Mouse (Mus musculus) megakaryocyte, embryonic 14.5 days (primary cell): ENCODE measurements around the gene G3bp1. TPM values are rescaled to one million over a fixed set of nuclear protein-coding genes. Genes with fewer than 3 reads are reported as not detected.

Source experiments
- H3K27me3 ChIP-seq: replicated peaks from 2 replicates; pipeline ENCODE3; 2012; ENCODE audit warnings: inconsistent platforms
- H3K36me3 ChIP-seq: replicated peaks from 2 replicates; pipeline ENCODE3; 2012; ENCODE audit warnings: low read length, inconsistent platforms, mixed read lengths
- H3K4me1 ChIP-seq: 2 replicates; pipeline ENCODE4 v1.6.1; 2012; ENCODE audit warnings: inconsistent platforms
- H3K4me3 ChIP-seq: replicated peaks from 2 replicates; pipeline ENCODE3; 2012; ENCODE audit warnings: moderate library complexity, mild to moderate bottlenecking, inconsistent platforms
- H3K9me3 ChIP-seq: 2 replicates; pipeline ENCODE4 v1.6.1; 2012; ENCODE audit warnings: inconsistent platforms
- FLI1 ChIP-seq: IDR thresholded peaks from 2 replicates; pipeline ENCODE4 v1.6.1; 2012; ENCODE audit warnings: low read length, inconsistent platforms, mixed read lengths
- GATA1 ChIP-seq: IDR thresholded peaks from 3 replicates; pipeline ENCODE4 v1.6.1; 2012; ENCODE audit warnings: mixed read lengths, low read length, inconsistent platforms, borderline replicate concordance
- polyA plus RNA-seq: library from polyadenylated mRNA; stranded (reverse); fragments of >175 nt; gene quantifications from 2 replicates; pipeline ENCODE4 v1.2.3, GENCODE M21; 2012; ENCODE audit warnings: low replicate concordance; ENCODE audit not compliant: insufficient read depth

The G3bp1 gene
- polyA plus RNA-seq, 1 experiment = 44.5 TPM

DNA sequence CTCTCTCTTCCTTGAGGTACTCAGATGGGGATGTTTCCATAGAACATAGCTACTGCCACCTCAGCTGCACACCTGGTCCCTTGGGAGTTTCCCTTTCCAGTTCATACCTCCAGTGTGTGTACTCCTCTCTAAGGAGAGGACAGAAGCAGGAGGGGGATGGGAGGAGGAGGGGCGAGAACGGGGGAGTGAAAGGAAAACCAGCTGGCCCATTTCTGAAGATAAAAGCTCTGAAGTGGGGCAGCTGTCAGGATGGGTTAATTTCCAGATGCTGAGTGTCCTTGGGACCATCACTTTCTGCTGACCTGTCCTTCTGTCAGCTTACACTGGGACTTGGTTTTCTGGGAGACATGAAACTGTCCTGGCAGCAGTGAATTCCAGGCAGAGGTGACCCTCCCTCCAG lies 65.3 kb downstream of the G3bp1 start:
- peaks cover 16% of the 10 kb centered on the region for H3K27me3 ChIP-seq
- TF ChIP-seq GATA1 = no peak
- TF ChIP-seq FLI1 = no peak
- H3K9me3 ChIP-seq = no peaks in the 10 kb centered on the region
- peaks cover 8% of the 10 kb centered on the region for H3K4me1 ChIP-seq
- H3K36me3 ChIP-seq = no peaks in the 10 kb centered on the region
- no peak overlapping the region for H3K4me3 ChIP-seq

DNA sequence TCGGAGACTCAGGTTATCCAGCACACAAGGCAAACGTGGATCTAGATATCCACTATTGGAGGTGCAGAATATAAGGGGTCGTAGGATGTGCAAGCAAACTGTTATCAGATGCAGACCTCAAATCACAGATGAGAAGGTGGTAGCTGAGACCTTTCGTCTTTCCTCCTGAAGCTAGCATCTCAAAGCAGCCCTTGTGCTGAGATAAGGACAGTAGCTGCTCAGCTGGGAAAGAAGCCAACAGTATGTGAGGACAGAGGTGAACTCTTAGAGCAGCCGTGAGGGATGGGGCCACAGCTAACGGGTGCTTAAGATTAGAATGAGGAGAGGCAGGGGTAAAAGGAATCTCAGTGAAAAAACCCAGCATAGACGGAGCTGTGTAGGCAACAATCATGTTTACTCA lies 72.6 kb downstream of the G3bp1 start:
- no peaks in the 10 kb centered on the region for H3K27me3 ChIP-seq
- no peak overlapping the region for H3K4me3 ChIP-seq
- H3K9me3 ChIP-seq = peaks cover 20% of the 10 kb centered on the region
- H3K4me1 ChIP-seq = 0 out of 2 replicates have a peak, but pooled peaks cover 6% of the 10 kb centered on the region
- no peaks in the 10 kb centered on the region for H3K36me3 ChIP-seq
- TF ChIP-seq FLI1 = no peak
- TF ChIP-seq GATA1 = no peak

DNA sequence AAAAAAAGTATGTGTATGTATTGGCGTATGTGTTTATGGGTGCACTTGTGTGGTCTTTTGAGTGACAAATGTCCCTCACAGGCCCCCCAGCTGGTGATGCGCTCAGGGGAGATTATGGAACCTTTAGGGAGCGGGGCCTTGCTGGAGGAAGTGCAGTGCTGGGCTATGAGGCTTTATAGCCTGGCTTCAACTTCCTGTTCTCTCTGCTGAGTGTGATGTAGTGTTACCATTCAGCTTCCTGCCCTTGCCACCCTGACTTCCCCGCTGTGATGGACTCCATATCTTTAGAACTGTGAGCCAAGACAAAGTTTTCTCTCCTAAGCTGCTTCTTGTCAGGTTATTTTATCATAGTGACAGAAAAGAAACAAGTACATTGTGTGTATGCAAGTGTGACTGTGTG lies 73.2 kb downstream of the G3bp1 start:
- Histone ChIP-seq H3K27me3 (no peaks in the 10 kb centered on the region), H3K36me3 (no peaks in the 10 kb centered on the region), H3K4me1 (0 out of 2 replicates have a peak, but pooled peaks cover 6% of the 10 kb centered on the region), H3K4me3 (no peak overlapping the region), H3K9me3 (peaks cover 20% of the 10 kb centered on the region)
- TF ChIP-seq GATA1 = no peak
- no peak for TF ChIP-seq FLI1

DNA sequence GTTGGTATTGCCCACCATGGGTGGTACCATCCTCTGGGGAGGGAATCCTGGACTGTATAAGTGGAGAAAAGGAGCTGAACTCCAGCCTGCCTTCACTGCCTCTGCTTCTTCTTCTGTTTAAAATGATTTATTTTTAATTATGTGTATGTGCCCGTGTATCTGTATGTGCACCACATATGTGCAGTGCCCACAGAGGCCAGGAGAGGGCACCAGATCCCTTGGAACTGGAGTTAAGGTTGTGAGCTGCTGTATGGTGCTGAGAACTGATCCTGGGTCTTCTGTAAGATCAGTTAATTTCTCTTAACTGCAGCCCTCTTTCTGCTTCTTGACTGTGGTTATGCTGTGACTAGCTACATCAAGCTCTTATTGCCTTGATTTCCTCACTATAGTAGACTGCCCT lies 76.2 kb downstream of the G3bp1 start:
- no peaks in the 10 kb centered on the region for H3K36me3 ChIP-seq
- H3K4me1 ChIP-seq = 0 out of 2 replicates have a peak, but pooled peaks cover 6% of the 10 kb centered on the region
- no peak for TF ChIP-seq FLI1
- TF ChIP-seq GATA1 = no peak
- H3K9me3 ChIP-seq = peaks cover 20% of the 10 kb centered on the region
- no peaks in the 10 kb centered on the region for H3K27me3 ChIP-seq
- H3K4me3 ChIP-seq = no peak overlapping the region

Other genes with a start within 250 kb of the G3bp1 start
- 0.29 TPM in 1 of 2 replicates, not detected in the other for gene Fat2, start 133.1 kb upstream of the G3bp1 start, polyA plus RNA-seq
- gene Sparc, start 46.5 kb upstream of the G3bp1 start, polyA plus RNA-seq = 11.1 TPM in 1 of 2 replicates, not detected in the other
- 110 and 126 TPM in 2 replicates for gene Atox1, start 8.4 kb upstream of the G3bp1 start, polyA plus RNA-seq
- not detected in 2 replicates for gene Glra1, start 138.5 kb downstream of the G3bp1 start, polyA plus RNA-seq